Mouse (Mus musculus): Measurements from ENCODE around the gene Tlcd2.

DNA sequence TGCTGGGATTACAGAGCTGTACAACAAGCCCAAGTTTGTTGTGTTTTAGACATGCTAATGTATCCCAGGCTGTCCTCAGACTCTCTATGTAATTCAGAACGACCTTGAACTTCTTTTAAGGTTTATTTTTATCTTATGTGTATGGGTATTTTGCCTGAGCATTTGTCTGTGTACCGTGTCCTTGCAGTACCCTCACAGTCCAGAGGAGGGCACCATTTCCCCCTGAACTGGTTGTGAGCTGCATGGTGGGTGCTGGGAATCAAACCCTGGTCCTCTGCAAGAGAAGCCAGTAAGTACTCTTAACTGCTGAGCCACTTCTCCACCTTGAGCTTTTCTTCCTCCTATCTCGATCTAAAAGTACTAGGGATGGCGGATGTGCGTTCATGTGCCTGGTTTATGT lies 27.4 kb upstream of the Tlcd2 start:
- TF ChIP-seq CTCF (IDR thresholded peaks at IDR 0.05), result peak; percentile 35
- TF ChIP-seq EP300 (IDR thresholded peaks at IDR 0.05), result no peak
